Mouse (Mus musculus) bone marrow macrophage, adult 2 months (primary cell): Measurements from ENCODE around the gene Ccdc69.

Experiments used
- CTCF ChIP-seq: IDR thresholded peaks from 2 replicates; pipeline ENCODE4 v1.5.1; 2012; ENCODE audit warnings: low read depth, mild to moderate bottlenecking, low read length, moderate library complexity
- POLR2A ChIP-seq: IDR thresholded peaks from 2 replicates; pipeline ENCODE4 v1.6.1; 2012; ENCODE audit warnings: mild to moderate bottlenecking, low read depth, low read length, borderline replicate concordance

- TF ChIP-seq POLR2A (no peak), CTCF (no peak)
Observed at GRCm38 (mm10) chr11:55057511-55057910, 20.4 kb downstream of the Ccdc69 start.
